Mouse (Mus musculus) kidney, postnatal 14 days (tissue): ENCODE results near the gene Wasf3.
A peak's percentile ranks its signal among the peaks of the same experiment; 100 is the strongest.

Source experiments
- DNase-seq: peaks from one replicate; pipeline ENCODE4 v3.0.0; 2022; ENCODE audit warnings: mixed read lengths

Wasf3 gene

GRCm38 (mm10) chr5:146402311-146402710, 17.5 kb downstream of the Wasf3 start:
- DNase-seq, result no peak

- DNase-seq, result no peak
Observed at GRCm38 (mm10) chr5:146403923-146404322, 19.1 kb downstream of the Wasf3 start.

- DNase-seq, result no peak
Observed at GRCm38 (mm10) chr5:146406133-146406532, 21.3 kb downstream of the Wasf3 start.

GRCm38 (mm10) chr5:146407791-146408190, 23.0 kb downstream of the Wasf3 start:
- DNase-seq, result no peak

GRCm38 (mm10) chr5:146408604-146409003, 23.8 kb downstream of the Wasf3 start:
- no peak for DNase-seq

GRCm38 (mm10) chr5:146410821-146411220, 26.0 kb downstream of the Wasf3 start:
- no peak for DNase-seq

GRCm38 (mm10) chr5:146412743-146413430, 28.1 kb downstream of the Wasf3 start:
- DNase-seq, result peak; percentile 53

- DNase-seq, result no peak
Observed at GRCm38 (mm10) chr5:146414611-146415010, 29.8 kb downstream of the Wasf3 start.

- DNase-seq, result no peak
Observed at GRCm38 (mm10) chr5:146415218-146415617, 30.4 kb downstream of the Wasf3 start.

- no peak for DNase-seq
Observed at GRCm38 (mm10) chr5:146416331-146417110, 31.7 kb downstream of the Wasf3 start.

GRCm38 (mm10) chr5:146418092-146418491, 33.3 kb downstream of the Wasf3 start:
- DNase-seq, result no peak

- DNase-seq, result peak; percentile 47
Observed at GRCm38 (mm10) chr5:146420081-146420480, 35.3 kb downstream of the Wasf3 start.

- DNase-seq, result no peak
Observed at GRCm38 (mm10) chr5:146424711-146425326, 40.0 kb downstream of the Wasf3 start.

GRCm38 (mm10) chr5:146425656-146426055, 40.9 kb downstream of the Wasf3 start:
- no peak for DNase-seq

GRCm38 (mm10) chr5:146428109-146428508, 43.3 kb downstream of the Wasf3 start:
- no peak for DNase-seq

GRCm38 (mm10) chr5:146431821-146432220, 47.0 kb downstream of the Wasf3 start:
- no peak for DNase-seq

- no peak for DNase-seq
Observed at GRCm38 (mm10) chr5:146432476-146432875, 47.7 kb downstream of the Wasf3 start.

GRCm38 (mm10) chr5:146435316-146435715, 50.5 kb downstream of the Wasf3 start:
- DNase-seq, result no peak

GRCm38 (mm10) chr5:146436796-146437195, 52.0 kb downstream of the Wasf3 start:
- DNase-seq, result no peak

- DNase-seq, result no peak
Observed at GRCm38 (mm10) chr5:146439152-146439781, 54.5 kb downstream of the Wasf3 start.

GRCm38 (mm10) chr5:146440273-146440672, 55.5 kb downstream of the Wasf3 start:
- DNase-seq, result no peak

GRCm38 (mm10) chr5:146442767-146443166, 58.0 kb downstream of the Wasf3 start:
- DNase-seq, result no peak

GRCm38 (mm10) chr5:146446633-146447032, 61.8 kb downstream of the Wasf3 start:
- no peak for DNase-seq
